Mouse (Mus musculus): ENCODE results near the gene Slc30a2.

GRCm38 (mm10) chr4:134397121-134397520 is 54.1 kb downstream of the Slc30a2 start:
- TF ChIP-seq GATA1 (IDR thresholded peaks at IDR 0.05; ENCODE audit: borderline replicate concordance, low read length) (no peak), FLI1 (IDR thresholded peaks at IDR 0.05; ENCODE audit: low read length) (no peak)
